Mouse (Mus musculus) embryonic fibroblast, embryonic 13.5 days (primary cell): Measurements from ENCODE around the gene Ccl26. TPM values are rescaled to one million over a fixed set of nuclear protein-coding genes. Genes with fewer than 3 reads are reported as not detected.

Experiments used
- H3K27ac ChIP-seq: 2 replicates; pipeline ENCODE4 v1.5.1; 2012; ENCODE audit warnings: low read length, control low read depth, inconsistent platforms; ENCODE audit not compliant: insufficient read depth
- H3K4me1 ChIP-seq: 2 replicates; pipeline ENCODE4 v1.6.1; 2011; ENCODE audit warnings: low read length; ENCODE audit not compliant: control insufficient read depth, insufficient read depth
- H3K4me3 ChIP-seq: 2 replicates; pipeline ENCODE4 v1.5.1; 2011; ENCODE audit warnings: mild to moderate bottlenecking, control low read depth, low read length; ENCODE audit not compliant: insufficient read depth
- CTCF ChIP-seq: IDR thresholded peaks from 2 replicates; pipeline ENCODE4 v1.5.1; 2011; ENCODE audit warnings: mild to moderate bottlenecking, control low read depth, low read length, moderate library complexity, borderline replicate concordance; ENCODE audit not compliant: insufficient read depth
- POLR2A ChIP-seq: IDR thresholded peaks from 2 replicates; pipeline ENCODE4 v1.6.1; 2011; ENCODE audit warnings: low read depth, mild to moderate bottlenecking, control low read depth, low read length, moderate library complexity
- polyA plus RNA-seq: library from polyadenylated mRNA; stranded (reverse); fragments of >200 nt; gene quantifications from 2 replicates; pipeline ENCODE4 v1.2.4, GENCODE M21; 2011; ENCODE audit warnings: low read depth; ENCODE audit not compliant: missing spikeins, insufficient read length

Ccl26 gene
- polyA plus RNA-seq, 1 experiment: not detected

GRCm38 (mm10) chr5:135537794-135538214, 25.6 kb downstream of the Ccl26 start:
- TF ChIP-seq CTCF: no peak
- TF ChIP-seq POLR2A: no peak
- H3K4me3 ChIP-seq: no peak overlapping the region
- no peak overlapping the region for H3K27ac ChIP-seq
- peaks cover 5% of the 10 kb centered on the region; the same call in 1 of the 2 replicates for H3K4me1 ChIP-seq

- Histone ChIP-seq H3K4me3 (no peak overlapping the region), H3K27ac (no peak overlapping the region), H3K4me1 (peaks cover 5% of the 10 kb centered on the region; the same call in 1 of the 2 replicates)
- TF ChIP-seq CTCF (no peak), POLR2A (no peak)
Measured at GRCm38 (mm10) chr5:135537326-135537725, 26.0 kb downstream of the Ccl26 start.

- Histone ChIP-seq H3K27ac (no peak overlapping the region), H3K4me3 (no peak overlapping the region), H3K4me1 (peaks cover 5% of the 10 kb centered on the region; the same call in 1 of the 2 replicates)
- TF ChIP-seq POLR2A (no peak), CTCF (no peak)
Measured at GRCm38 (mm10) chr5:135535867-135536266, 27.5 kb downstream of the Ccl26 start.

GRCm38 (mm10) chr5:135533431-135533830, 29.9 kb downstream of the Ccl26 start:
- no peak overlapping the region for H3K27ac ChIP-seq
- no peak for TF ChIP-seq CTCF
- no peak for TF ChIP-seq POLR2A

DNA sequence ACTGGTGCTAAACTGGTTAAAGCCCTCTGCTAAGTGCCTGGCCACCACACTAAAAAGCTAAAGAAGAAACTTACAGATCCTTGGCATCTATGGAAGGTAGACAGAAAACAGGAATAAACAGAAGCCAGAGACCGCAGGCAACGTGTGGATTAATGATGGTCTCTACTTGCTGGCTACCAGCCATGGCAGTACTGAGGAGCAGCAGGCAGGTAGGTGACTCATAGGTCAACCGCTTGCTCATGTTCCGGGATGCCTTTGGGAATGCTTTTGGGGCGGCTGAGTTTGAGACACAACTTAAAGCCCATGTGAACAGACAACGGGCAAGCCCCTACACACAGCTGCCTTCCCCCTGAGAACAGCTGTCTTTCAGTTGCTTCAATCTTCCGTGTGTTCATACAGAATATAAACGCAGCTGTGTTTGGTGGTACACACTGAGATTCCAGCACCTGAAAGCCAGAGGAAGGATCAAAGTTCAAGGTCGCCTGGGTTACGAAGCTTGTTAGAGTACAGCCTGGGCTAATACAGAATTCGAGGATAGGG, 32.0 kb downstream of the Ccl26 start:
- peaks cover 5% of the 10 kb centered on the region; the same call in 1 of the 2 replicates for H3K4me1 ChIP-seq
- no peak overlapping the region for H3K4me3 ChIP-seq
- H3K27ac ChIP-seq: no peak overlapping the region
- no peak for TF ChIP-seq POLR2A
- TF ChIP-seq CTCF: no peak

More at GRCm38 (mm10) chr5:135533431-135533830, 29.9 kb downstream of the Ccl26 start:
- H3K4me3 ChIP-seq: no peak overlapping the region
- peaks cover 5% of the 10 kb centered on the region; the same call in 1 of the 2 replicates for H3K4me1 ChIP-seq

- H3K4me3 ChIP-seq: no peak overlapping the region
- H3K27ac ChIP-seq: no peak overlapping the region
- H3K4me1 ChIP-seq: peaks cover 5% of the 10 kb centered on the region; the same call in 1 of the 2 replicates
- TF ChIP-seq CTCF: no peak
- no peak for TF ChIP-seq POLR2A
Measured at GRCm38 (mm10) chr5:135529964-135530363, 33.4 kb downstream of the Ccl26 start.

- H3K27ac ChIP-seq: no peak overlapping the region
- H3K4me3 ChIP-seq: no peak overlapping the region
- peaks cover 5% of the 10 kb centered on the region; the same call in 1 of the 2 replicates for H3K4me1 ChIP-seq
- no peak for TF ChIP-seq POLR2A
- no peak for TF ChIP-seq CTCF
Measured at GRCm38 (mm10) chr5:135529310-135529709, 34.1 kb downstream of the Ccl26 start.

DNA sequence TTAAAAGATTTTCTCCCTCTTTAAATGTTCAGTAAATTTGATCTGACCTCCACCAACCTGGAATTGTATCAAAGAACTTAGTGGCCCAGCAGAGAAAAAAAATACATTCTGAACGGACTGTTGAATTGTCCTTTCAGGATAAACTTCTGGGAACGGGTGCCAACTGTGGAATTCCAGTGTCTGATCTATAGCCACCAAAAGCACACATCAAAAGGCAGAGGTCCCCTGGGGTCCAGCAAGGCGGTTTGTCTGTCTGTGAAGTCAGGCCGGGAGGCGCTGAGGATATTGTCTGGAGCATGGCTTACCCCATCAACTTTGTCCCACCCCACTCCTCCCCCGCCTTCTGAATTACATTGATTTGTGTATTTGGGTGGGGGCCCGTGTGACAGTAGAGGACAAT, 35.4 kb downstream of the Ccl26 start:
- H3K4me3 ChIP-seq: no peak overlapping the region
- no peaks in the 10 kb centered on the region; the same call in 1 of the 2 replicates for H3K4me1 ChIP-seq
- TF ChIP-seq POLR2A (no peak), CTCF (no peak)
- no peak overlapping the region for H3K27ac ChIP-seq

- Histone ChIP-seq H3K4me1 (peaks cover 6% of the 10 kb centered on the region; the same call in 1 of the 2 replicates), H3K27ac (0 out of 2 replicates have a peak overlapping the region, but pooled peaks have one; percentile 9), H3K4me3 (no peak overlapping the region)
- no peak for TF ChIP-seq CTCF
- no peak for TF ChIP-seq POLR2A
Measured at GRCm38 (mm10) chr5:135524660-135525560, 38.5 kb downstream of the Ccl26 start.

DNA sequence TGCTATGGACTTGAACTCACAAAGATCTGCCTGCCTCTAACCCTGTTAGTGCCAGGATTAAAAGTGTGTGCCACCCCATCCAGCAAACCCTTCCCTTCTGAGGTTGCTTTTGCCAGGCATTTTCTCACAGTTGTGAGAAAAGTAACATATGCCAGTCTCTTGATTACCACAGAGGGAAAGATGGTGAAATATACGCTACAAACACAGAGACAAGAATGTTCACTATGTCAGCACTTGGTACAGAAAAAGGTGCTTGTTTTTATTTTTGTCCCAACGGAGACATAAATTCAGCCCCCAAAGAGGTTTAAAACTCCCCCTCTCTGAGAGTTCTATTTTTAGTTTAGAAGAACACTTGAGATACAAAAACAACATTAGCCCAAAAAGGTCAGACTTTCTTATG, 39.3 kb downstream of the Ccl26 start:
- TF ChIP-seq CTCF: no peak
- no peak for TF ChIP-seq POLR2A
- Histone ChIP-seq H3K27ac (no peak overlapping the region), H3K4me3 (no peak overlapping the region), H3K4me1 (peaks cover 6% of the 10 kb centered on the region; the same call in 1 of the 2 replicates)
